Mouse (Mus musculus) limb, embryonic 10.5 days (tissue): ENCODE measurements around the gene Hoxa10. TPM values are rescaled to one million over a fixed set of nuclear protein-coding genes. Genes with fewer than 3 reads are reported as not detected.

Experiments used
- DNase-seq: peaks from one replicate; pipeline ENCODE4 v3.0.0-alpha.2; 2017; ENCODE audit warnings: low spot score
- H3K27ac ChIP-seq: fragments of 300-500 bp; sonication (generic); 2 replicates; pipeline ENCODE4 v1.5.1; 2016; ENCODE audit warnings: mild to moderate bottlenecking
- H3K27me3 ChIP-seq: fragments of 300-500 bp; sonication (generic); 2 replicates; pipeline ENCODE4 v1.6.1; 2016; ENCODE audit warnings: low read depth, mild to moderate bottlenecking; ENCODE audit not compliant: poor library complexity, severe bottlenecking
- H3K36me3 ChIP-seq: fragments of 300-500 bp; sonication (generic); 2 replicates; pipeline ENCODE4 v1.6.1; 2016; ENCODE audit warnings: mild to moderate bottlenecking, moderate library complexity
- H3K4me1 ChIP-seq: fragments of 300-500 bp; sonication (generic); 2 replicates; pipeline ENCODE4 v1.6.1; 2016
- H3K4me3 ChIP-seq: fragments of 300-500 bp; sonication (generic); 2 replicates; pipeline ENCODE4 v1.5.1; 2016; ENCODE audit warnings: mild to moderate bottlenecking, moderate library complexity
- H3K9me3 ChIP-seq: fragments of 300-500 bp; sonication (generic); replicated peaks from 2 replicates; pipeline ENCODE4 v1.6.1; 2016; ENCODE audit warnings: mild to moderate bottlenecking
- WGBS: fragments of 180-500 bp; shearing (Covaris S2); methylation state at CpG from one replicate; pipeline ENCODE4 v1.1.7; 2016; 5-methylcytosine and 5-hydroxymethylcytosine counted together
- polyA plus RNA-seq: library from polyadenylated mRNA; unstranded; fragments of >200 nt; fragmentation: Nextera tagmentation; extraction: Ambion mirVana; gene quantifications from 2 replicates; pipeline ENCODE4 v1.2.1, GENCODE M21; 2016

The Hoxa10 gene
- polyA plus RNA-seq, 1 experiment from 2014 or later = 195 TPM

GRCm38 (mm10) chr6:52230516-52231165 lies 10.0 kb downstream of the Hoxa10 start, which contains the start of gene Hoxa9:
Gene Hoxa9 (minus strand): TSS chr6:52231089.
- Histone ChIP-seq H3K9me3 (no peaks in the 10 kb centered on the region), H3K4me3 (peak within 1 kb of the TSS; percentile 90), H3K36me3 (peaks cover 58% of the 10 kb centered on the region), H3K27ac (peak within 1 kb of the TSS; percentile 99), H3K27me3 (peaks cover 40% of the 10 kb centered on the region), H3K4me1 (peaks cover 26% of the 10 kb centered on the region)
- WGBS = under 1% methylated on average over 28 of the region's 36 CpGs
- peak; percentile 93 for DNase-seq

GRCm38 (mm10) chr6:52229558-52230416 lies 10.9 kb downstream of the Hoxa10 start:
- peaks cover 22% of the 10 kb centered on the region for H3K4me1 ChIP-seq
- H3K36me3 ChIP-seq = peaks cover 66% of the 10 kb centered on the region
- H3K4me3 ChIP-seq = peak overlapping the region; percentile 90
- H3K27me3 ChIP-seq = peaks cover 40% of the 10 kb centered on the region
- H3K9me3 ChIP-seq = no peaks in the 10 kb centered on the region
- DNase-seq = no peak
- under 1% methylated on average over 44 of the region's 44 CpGs for WGBS
- peak overlapping the region; percentile 99 for H3K27ac ChIP-seq

DNA sequence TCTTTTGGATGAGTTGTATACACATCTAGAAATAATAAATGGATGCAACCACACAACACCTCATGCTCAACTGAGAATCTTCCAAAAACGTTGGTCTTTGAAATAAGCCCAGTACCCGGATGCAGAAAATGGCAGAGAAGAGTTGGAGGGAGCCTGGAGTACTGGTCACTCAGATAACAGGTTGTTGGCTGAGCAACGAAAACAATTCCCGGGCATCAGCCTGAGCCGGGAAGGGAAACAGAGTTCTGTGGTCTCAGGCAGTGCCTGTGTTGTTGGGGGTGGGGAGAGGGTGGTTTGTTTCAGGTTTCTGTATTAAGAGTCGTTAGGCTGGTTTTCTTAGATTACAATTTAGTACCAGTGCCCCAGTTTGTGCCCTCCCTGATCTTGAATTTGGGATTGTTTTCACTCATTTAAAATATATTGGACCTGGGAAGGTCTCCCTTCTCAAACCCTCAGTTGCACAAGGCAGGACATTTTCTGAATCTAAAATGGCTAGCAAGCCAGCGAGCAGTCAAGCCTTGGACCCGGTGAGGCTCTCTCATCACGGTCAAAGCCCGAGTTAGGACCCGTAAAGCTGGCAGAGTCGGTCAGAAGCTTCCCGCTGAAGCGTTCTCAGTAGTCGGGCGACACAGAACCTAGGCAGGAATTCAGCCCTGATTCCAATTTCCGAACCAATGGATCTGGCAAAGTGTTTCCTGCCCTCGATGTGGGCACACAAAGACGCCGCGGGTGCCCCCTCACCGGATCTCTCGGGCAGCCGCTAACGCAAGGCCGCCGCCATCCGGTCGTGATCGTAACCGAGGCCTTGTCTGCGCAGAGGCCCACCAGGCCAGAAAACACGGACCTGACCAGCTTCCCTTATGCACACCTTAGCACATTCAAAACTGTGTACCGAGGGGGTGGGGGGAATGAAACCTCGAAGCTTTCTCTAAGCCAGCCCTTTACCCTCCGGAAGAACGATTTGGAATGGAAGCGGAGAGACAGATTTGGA lies 11.9 kb downstream of the Hoxa10 start:
- Histone ChIP-seq H3K27me3 (peaks cover 30% of the 10 kb centered on the region), H3K4me1 (peaks cover 13% of the 10 kb centered on the region), H3K9me3 (no peaks in the 10 kb centered on the region), H3K36me3 (peaks cover 66% of the 10 kb centered on the region), H3K27ac (peak overlapping the region; percentile 99), H3K4me3 (peak overlapping the region; percentile 90)
- under 1% methylated on average over 38 of the region's 38 CpGs for WGBS
- no peak for DNase-seq

DNA sequence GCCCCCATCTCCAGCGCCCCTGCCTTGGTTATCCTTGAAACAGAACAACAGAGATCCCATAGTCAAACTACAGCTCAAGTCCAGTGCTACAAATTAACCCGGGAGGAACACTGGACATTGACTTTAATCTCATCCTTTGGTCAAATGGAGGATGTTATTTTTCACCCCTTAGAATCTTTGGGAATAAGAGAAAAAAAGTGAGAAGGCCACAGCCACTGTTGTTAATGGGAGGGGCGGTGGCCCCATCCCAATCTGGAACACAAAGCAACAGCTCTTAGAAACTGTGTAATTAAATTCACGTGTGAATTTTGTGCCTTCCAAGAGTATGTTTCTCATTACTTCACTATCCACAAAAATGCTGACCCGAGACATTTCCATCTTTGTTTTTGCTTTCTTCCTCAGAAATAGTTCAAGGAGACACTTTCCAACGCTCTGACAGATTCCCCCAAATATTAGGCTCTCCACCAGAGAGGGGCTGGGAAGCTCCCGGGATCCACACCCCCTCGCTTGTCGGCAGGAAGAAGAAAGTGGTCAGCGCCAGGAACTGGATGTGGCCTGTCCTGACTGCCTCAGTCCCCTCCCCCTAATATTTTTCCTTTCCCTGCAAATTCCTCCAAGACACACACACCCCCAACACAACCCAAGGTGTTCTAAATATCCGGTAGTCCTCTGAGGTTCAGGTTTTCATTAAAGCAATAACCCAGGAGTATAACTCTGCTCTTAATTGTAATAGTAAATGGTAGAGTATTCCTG lies 13.0 kb downstream of the Hoxa10 start:
- peak overlapping the region; percentile 90 for H3K4me3 ChIP-seq
- no peaks in the 10 kb centered on the region for H3K9me3 ChIP-seq
- H3K27ac ChIP-seq = peak overlapping the region; percentile 99
- H3K36me3 ChIP-seq = peaks cover 66% of the 10 kb centered on the region
- DNase-seq = no peak
- H3K27me3 ChIP-seq = peaks cover 25% of the 10 kb centered on the region
- under 1% methylated on average over 11 of the region's 11 CpGs for WGBS
- peaks cover 12% of the 10 kb centered on the region for H3K4me1 ChIP-seq

DNA sequence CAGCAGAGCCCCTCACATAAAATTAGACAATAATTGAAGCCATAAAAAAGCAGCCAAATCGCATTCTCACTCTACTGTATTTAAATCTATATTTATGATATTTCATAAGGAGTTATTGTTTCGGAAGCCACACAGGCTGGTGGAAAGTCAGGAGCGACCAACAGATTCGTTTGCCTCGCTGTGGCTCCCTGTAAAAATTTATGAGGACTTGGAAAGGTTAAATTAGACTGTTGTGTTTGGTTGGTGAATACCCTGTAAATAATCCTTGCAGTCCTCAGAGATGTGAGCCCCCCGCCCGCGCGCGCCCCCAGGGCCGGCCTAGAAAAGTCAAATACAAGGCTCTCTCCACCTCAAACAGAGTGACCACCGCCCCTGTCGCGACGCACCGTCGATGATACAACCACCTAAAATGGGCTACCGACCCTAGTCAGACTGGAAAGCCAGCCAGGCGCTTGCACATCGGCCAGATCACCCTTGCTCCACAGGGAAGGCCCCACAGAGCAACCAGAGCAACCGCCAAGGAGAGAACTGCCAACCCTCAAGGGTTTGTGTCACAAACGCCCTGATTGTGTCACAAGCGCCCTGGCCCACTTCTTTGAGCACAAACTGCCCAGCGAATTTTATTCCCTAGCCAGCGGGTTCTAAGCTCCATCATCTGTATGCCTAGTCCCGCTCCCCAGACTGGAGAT lies 13.9 kb downstream of the Hoxa10 start:
- Histone ChIP-seq H3K9me3 (no peaks in the 10 kb centered on the region), H3K27me3 (peaks cover 33% of the 10 kb centered on the region), H3K4me3 (peak overlapping the region; percentile 90), H3K27ac (peak overlapping the region; percentile 99), H3K4me1 (peaks cover 20% of the 10 kb centered on the region), H3K36me3 (peaks cover 57% of the 10 kb centered on the region)
- peak; percentile 85 for DNase-seq
- 1% methylated on average over 26 of the region's 26 CpGs for WGBS

DNA sequence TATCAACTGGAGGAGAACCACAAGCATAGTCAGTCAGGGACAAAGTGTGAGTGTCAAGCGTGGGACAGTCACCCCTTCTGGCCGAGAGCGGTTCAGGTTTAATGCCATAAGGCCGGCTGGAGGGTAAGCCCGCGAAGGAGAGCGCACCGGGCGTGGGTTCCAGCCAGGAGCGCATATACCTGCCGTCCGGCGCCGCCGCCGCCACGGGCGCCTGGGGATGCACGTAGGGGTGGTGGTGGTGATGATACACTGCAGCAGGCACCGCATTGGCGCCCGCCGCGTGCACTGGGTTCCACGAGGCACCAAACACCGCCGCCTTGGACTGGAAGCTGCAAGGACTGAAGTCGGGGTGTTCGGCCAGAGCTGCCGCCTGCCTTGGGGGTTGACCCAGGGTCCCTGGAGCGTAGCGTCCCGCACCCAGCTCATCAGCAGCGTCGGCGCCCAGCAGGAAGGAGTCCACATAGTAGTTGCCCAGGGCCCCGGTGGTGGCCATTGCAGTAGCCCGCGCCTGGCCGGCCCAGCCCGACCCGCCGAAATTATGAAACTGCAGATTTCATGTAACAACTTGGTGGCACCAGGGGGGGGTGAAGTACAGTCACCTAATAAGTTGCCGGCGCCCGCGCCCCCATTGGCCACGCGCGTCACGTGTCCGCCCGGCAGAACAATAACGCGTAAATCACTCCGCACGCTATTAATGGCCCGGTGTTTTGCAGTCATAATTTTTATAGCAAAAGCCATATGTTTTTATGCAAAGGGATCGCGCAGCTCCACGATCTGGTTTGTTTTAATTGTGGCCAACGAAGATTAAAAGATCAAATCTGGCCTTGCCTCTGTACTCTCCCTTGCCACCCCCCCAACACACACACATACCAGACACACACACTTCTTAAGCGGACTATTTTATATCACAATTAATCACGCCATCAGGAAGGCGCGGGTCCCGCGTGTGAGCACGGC lies 14.8 kb downstream of the Hoxa10 start:
- H3K27me3 ChIP-seq = peaks cover 34% of the 10 kb centered on the region
- H3K4me3 ChIP-seq = peak overlapping the region; percentile 90
- peaks cover 53% of the 10 kb centered on the region for H3K36me3 ChIP-seq
- DNase-seq = peak; percentile 96
- peak overlapping the region; percentile 99 for H3K27ac ChIP-seq
- peaks cover 28% of the 10 kb centered on the region for H3K4me1 ChIP-seq
- no peaks in the 10 kb centered on the region for H3K9me3 ChIP-seq
- under 1% methylated on average over 69 of the region's 69 CpGs for WGBS

DNA sequence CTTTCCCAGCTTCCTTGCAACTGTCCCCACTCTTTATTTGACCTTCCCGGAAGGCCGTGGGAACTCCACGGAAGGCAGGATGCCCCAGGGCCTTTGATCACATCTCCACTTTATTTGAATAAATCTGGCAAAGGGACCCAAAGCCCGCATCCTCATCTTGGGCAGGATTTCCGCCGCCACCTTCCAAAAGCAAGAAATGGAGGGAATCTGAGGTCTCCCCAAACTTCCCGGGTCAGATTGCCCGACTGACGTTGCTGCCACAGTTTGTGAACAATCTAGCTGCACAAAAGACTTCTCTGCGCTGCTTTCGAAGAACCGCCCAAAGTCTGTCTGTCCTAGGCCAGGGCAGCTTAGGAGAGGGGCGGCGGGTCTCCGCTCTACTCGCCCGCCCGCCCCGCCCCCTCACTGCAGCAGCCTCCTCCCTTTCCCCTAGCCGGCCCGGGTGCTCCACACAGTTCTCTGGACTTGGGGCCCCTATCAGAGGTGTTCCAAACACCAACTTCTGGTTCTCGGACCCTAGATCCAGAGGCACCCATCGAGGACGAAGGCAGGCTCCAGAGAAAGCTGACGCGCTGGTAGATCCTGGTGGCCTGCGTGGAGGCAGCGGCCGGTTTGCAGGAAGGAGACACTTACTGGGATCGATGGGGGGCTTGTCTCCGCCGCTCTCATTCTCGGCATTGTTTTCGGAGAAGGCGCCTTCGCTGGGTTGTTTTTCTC lies 15.6 kb downstream of the Hoxa10 start:
- H3K9me3 ChIP-seq = no peaks in the 10 kb centered on the region
- peaks cover 28% of the 10 kb centered on the region; the same call in 1 of the 2 replicates for H3K27me3 ChIP-seq
- peak overlapping the region; percentile 90 for H3K4me3 ChIP-seq
- DNase-seq = no peak
- H3K4me1 ChIP-seq = peaks cover 32% of the 10 kb centered on the region
- H3K36me3 ChIP-seq = peaks cover 45% of the 10 kb centered on the region
- under 1% methylated on average over 36 of the region's 36 CpGs for WGBS
- peak overlapping the region; percentile 99 for H3K27ac ChIP-seq

DNA sequence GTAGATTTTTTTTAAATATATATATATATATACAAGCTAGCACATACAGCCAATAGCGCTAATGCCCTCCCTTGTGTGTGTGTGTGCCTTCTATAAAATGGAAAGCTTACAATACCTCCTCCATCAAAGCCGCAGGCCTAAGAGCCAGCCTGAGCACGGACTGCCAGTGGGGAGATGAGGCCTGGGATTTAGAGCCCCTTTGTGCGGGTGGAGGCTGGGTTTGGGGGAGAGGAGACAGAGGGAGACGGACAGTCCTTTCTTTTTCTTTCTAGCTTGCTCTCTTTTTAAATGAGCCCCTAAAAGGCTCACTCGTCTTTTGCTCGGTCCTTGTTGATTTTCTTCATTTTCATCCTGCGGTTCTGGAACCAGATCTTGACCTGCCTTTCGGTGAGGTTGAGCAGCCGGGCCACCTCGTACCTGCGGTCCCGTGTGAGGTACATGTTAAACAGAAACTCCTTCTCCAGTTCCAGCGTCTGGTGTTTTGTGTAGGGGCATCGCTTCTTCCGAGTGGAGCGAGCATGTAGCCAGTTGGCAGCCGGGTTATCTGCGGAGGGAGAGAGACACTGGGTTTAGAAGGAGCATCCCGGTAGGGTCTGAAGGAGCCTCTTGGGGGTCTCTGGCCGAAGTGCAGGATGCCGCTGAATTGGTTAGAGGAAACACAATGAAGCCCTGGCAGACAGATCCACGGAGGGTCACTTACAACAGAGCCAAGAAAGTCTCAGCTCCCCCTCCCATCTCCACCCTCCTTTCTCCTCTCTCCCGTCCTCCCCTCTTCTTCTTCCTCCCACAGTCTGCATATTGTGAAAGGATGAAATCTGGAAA lies 16.5 kb downstream of the Hoxa10 start:
- Histone ChIP-seq H3K27me3 (peaks cover 22% of the 10 kb centered on the region; the same call in 1 of the 2 replicates), H3K27ac (peak overlapping the region; percentile 99), H3K4me3 (peak overlapping the region; percentile 90), H3K36me3 (peaks cover 36% of the 10 kb centered on the region), H3K9me3 (no peaks in the 10 kb centered on the region), H3K4me1 (peaks cover 41% of the 10 kb centered on the region)
- no peak for DNase-seq
- 1% methylated on average over 24 of the region's 24 CpGs for WGBS

DNA sequence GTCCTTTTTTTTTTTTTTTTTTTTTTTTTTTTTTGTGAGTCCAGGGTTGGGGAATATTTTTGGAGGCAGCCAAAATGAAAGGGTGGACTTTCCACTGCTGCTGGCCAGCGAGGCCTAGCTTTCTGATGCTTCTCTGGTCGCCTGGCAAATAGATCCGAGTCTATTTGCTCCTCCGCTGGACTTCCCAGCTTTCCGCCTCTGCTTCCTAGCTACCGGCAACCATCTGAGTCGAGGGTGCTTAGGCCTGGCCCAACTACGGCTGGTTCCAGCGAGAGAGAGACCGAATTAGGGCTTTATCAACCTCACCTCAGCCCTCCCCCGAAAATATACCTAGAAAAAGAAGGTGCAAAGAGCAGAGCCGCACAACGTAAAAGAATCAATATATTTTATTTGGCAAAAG lies 17.9 kb downstream of the Hoxa10 start:
- Histone ChIP-seq H3K4me3 (peak overlapping the region; percentile 90), H3K9me3 (no peaks in the 10 kb centered on the region), H3K36me3 (peaks cover 30% of the 10 kb centered on the region), H3K27me3 (peaks cover 33% of the 10 kb centered on the region; the same call in 1 of the 2 replicates), H3K4me1 (peaks cover 55% of the 10 kb centered on the region), H3K27ac (peak overlapping the region; percentile 99)
- 6% methylated on average over 13 of the region's 13 CpGs for WGBS
- DNase-seq = peak; percentile 60
